Mouse (Mus musculus): ENCODE results near the gene Cdipt.

DNA sequence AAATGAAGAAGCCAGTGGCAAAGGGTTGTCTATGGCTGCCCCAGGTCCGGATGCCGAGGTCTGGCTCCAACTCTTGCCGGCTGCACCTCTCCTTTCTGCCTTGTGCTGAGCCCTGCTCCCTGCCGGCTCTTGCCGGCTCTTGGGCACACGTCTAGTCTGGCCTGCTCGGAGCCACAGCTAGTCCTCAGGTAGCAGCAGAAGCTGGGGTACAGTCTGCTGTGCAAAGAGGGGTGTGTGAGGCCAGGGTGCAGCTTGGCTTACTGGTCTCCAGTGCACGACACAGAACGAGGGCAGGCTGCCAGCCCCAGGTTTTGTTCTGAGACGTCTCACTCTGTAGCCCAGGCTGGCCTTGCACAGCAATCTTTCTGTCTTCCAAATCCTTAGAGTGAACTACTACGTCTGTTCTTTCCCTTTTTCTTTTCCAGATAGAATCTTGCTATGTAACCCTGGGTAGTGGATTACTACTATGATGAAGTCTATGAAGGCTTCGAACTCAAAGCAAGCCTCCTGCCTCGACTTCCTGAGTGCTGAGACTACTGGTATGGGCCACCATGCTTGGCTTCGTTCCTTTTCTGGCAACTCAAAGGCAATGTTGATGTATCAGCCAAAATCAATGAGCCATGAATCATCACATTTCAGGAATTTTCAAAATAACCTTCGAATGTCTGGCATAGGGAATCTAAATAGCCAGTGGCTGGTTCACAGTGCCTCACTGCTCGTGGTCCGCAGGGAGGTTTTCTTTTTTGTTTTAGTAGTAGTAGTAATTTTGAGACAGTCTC, 33.8 kb downstream of the Cdipt start:
- TF ChIP-seq CTCF (IDR thresholded peaks at IDR 0.05) (no peak), POLR2A (IDR thresholded peaks at IDR 0.05; ENCODE audit: insufficient read depth, low read depth, low read length) (no peak), EP300 (IDR thresholded peaks at IDR 0.05; ENCODE audit: insufficient read depth, low read depth, low read length) (no peak)

Measured in heart, adult 2 months (tissue).